Mouse (Mus musculus) stomach, embryonic 14.5 days (tissue): Measurements from ENCODE around the gene Arpc5. TPM values are rescaled to one million over a fixed set of nuclear protein-coding genes. Genes with fewer than 3 reads are reported as not detected.
A peak's percentile ranks its signal among the peaks of the same experiment; 100 is the strongest.
"Not testable (repeated sequence)": the region's sequence is repeated elsewhere in the genome, so short reads cannot be mapped to it uniquely, and the experiment has no call there.

Source experiments
- ATAC-seq: fragments of 200-750 bp; cut with Nextera tagmentation; 2 replicates; pipeline ENCODE4 v1.8.0; 2017; ENCODE audit warnings: low read depth, moderate TSS enrichment; ENCODE audit not compliant: insufficient number of reproducible peaks, insufficient read depth, low FRiP score
- H3K27ac ChIP-seq: fragments of 300-500 bp; sonication (generic); 2 replicates; pipeline ENCODE4 v1.5.1; 2014; ENCODE audit warnings: mild to moderate bottlenecking, low read length, moderate library complexity, mixed read lengths
- H3K27me3 ChIP-seq: fragments of 300-500 bp; sonication (generic); 2 replicates; pipeline ENCODE4 v1.6.1; 2014; ENCODE audit warnings: low read length, control low read depth, mixed read lengths; ENCODE audit not compliant: control insufficient read depth, insufficient read depth
- H3K36me3 ChIP-seq: fragments of 300-500 bp; sonication (generic); 2 replicates; pipeline ENCODE4 v1.6.1; 2014; ENCODE audit warnings: mild to moderate bottlenecking, control low read depth, low read length, moderate library complexity, mixed read lengths; ENCODE audit not compliant: control insufficient read depth, insufficient read depth
- H3K4me1 ChIP-seq: fragments of 300-500 bp; sonication (generic); 2 replicates; pipeline ENCODE4 v1.6.1; 2014; ENCODE audit warnings: low read length, control low read depth, mixed read lengths; ENCODE audit not compliant: control insufficient read depth, insufficient read depth
- H3K4me2 ChIP-seq: fragments of 300-500 bp; sonication (generic); replicated peaks from 2 replicates; pipeline ENCODE4 v1.6.1; 2014; ENCODE audit warnings: low read depth, low read length, control low read depth
- H3K4me3 ChIP-seq: fragments of 300-500 bp; sonication (generic); 2 replicates; pipeline ENCODE4 v1.5.1; 2014; ENCODE audit warnings: low read depth, low read length, control low read depth
- H3K9ac ChIP-seq: fragments of 300-500 bp; sonication (generic); replicated peaks from 2 replicates; pipeline ENCODE4 v1.6.1; 2014; ENCODE audit warnings: low read depth, mild to moderate bottlenecking, control low read depth, low read length, moderate library complexity, mixed read lengths
- H3K9me3 ChIP-seq: fragments of 300-500 bp; sonication (generic); 2 replicates; pipeline ENCODE4 v1.6.1; 2016; ENCODE audit warnings: low read depth, low read length, control low read depth; ENCODE audit not compliant: control insufficient read depth
- WGBS: fragments of 180-500 bp; shearing (Covaris S2); extraction: QIAGEN DNeasy Blood & Tissue Kit; methylation state at CpG from one replicate; pipeline ENCODE4 v1.1.7; 2014; 5-methylcytosine and 5-hydroxymethylcytosine counted together
- polyA plus RNA-seq: library from polyadenylated mRNA; unstranded; fragments of >200 nt; fragmentation: Nextera tagmentation; extraction: Ambion mirVana; gene quantifications from 2 replicates; pipeline ENCODE4 v1.2.1, GENCODE M21; 2014

Arpc5 gene
- polyA plus RNA-seq, 1 experiment from 2014 or later: 340 TPM

- 9% methylated on average over 5 of the region's 5 CpGs for WGBS
- peak; percentile 21; the same call in 1 of the 2 replicates for ATAC-seq
- Histone ChIP-seq H3K27me3 (no peaks in the 10 kb centered on the region), H3K4me2 (peak overlapping the region; percentile 47), H3K9ac (no peak overlapping the region), H3K4me3 (peak overlapping the region; percentile 93; the same call in 1 of the 2 replicates), H3K4me1 (no peaks in the 10 kb centered on the region), H3K36me3 (peaks cover 28% of the 10 kb centered on the region), H3K27ac (no peak overlapping the region), H3K9me3 (no peaks in the 10 kb centered on the region)
Observed at GRCm38 (mm10) chr1:152767749-152768488, 1.6 kb downstream of the Arpc5 start.

- Histone ChIP-seq H3K27ac (no peak overlapping the region), H3K27me3 (no peaks in the 10 kb centered on the region), H3K36me3 (peaks cover 45% of the 10 kb centered on the region), H3K4me3 (no peak overlapping the region), H3K4me2 (no peak overlapping the region), H3K4me1 (no peaks in the 10 kb centered on the region), H3K9ac (no peak overlapping the region), H3K9me3 (no peaks in the 10 kb centered on the region)
- ATAC-seq: no peak
- WGBS: 93% methylated on average over 9 of the region's 9 CpGs
Observed at GRCm38 (mm10) chr1:152771016-152771415, 4.7 kb downstream of the Arpc5 start.

- not testable (repeated sequence) for H3K9ac ChIP-seq, H3K4me2 ChIP-seq, H3K4me3 ChIP-seq, H3K9me3 ChIP-seq, H3K4me1 ChIP-seq, H3K27me3 ChIP-seq, H3K27ac ChIP-seq, ATAC-seq
- H3K36me3 ChIP-seq: peaks cover 49% of the 10 kb centered on the region
- WGBS: 89% methylated on average over 3 of the region's 3 CpGs
Observed at GRCm38 (mm10) chr1:152774601-152775000, 8.3 kb downstream of the Arpc5 start.

- no peak overlapping the region for H3K4me3 ChIP-seq
- no peaks in the 10 kb centered on the region for H3K27me3 ChIP-seq
- no peak overlapping the region for H3K9ac ChIP-seq
- H3K36me3 ChIP-seq: peaks cover 12% of the 10 kb centered on the region
- peak; percentile 76; the same call in 1 of the 2 replicates for ATAC-seq
- WGBS: 30% methylated on average over 10 of the region's 10 CpGs
- no peaks in the 10 kb centered on the region for H3K9me3 ChIP-seq
- H3K4me2 ChIP-seq: no peak overlapping the region
- H3K4me1 ChIP-seq: no peaks in the 10 kb centered on the region
- no peak overlapping the region for H3K27ac ChIP-seq
Observed at GRCm38 (mm10) chr1:152779071-152779737, 12.9 kb downstream of the Arpc5 start.

- Histone ChIP-seq H3K4me3 (no peak overlapping the region), H3K4me2 (no peak overlapping the region), H3K9me3 (no peaks in the 10 kb centered on the region), H3K9ac (no peak overlapping the region), H3K27ac (no peak overlapping the region), H3K4me1 (no peaks in the 10 kb centered on the region), H3K27me3 (no peaks in the 10 kb centered on the region), H3K36me3 (no peaks in the 10 kb centered on the region)
- WGBS: 94% methylated on average over 8 of the region's 8 CpGs
- ATAC-seq: no peak
Observed at GRCm38 (mm10) chr1:152784620-152785019, 18.3 kb downstream of the Arpc5 start.

GRCm38 (mm10) chr1:152785446-152785845, 19.1 kb downstream of the Arpc5 start:
- ATAC-seq, H3K4me2 ChIP-seq, H3K4me3 ChIP-seq, H3K27ac ChIP-seq, H3K9me3 ChIP-seq, H3K4me1 ChIP-seq, H3K9ac ChIP-seq, H3K27me3 ChIP-seq, H3K36me3 ChIP-seq: not testable (repeated sequence)
- WGBS: 76% methylated on average over 3 of the region's 3 CpGs

GRCm38 (mm10) chr1:152786953-152787352, 20.6 kb downstream of the Arpc5 start:
- Histone ChIP-seq H3K36me3 (no peaks in the 10 kb centered on the region), H3K9me3 (0 out of 2 replicates have a peak, but pooled peaks cover 3% of the 10 kb centered on the region), H3K4me1 (no peaks in the 10 kb centered on the region), H3K27me3 (no peaks in the 10 kb centered on the region), H3K4me2 (no peak overlapping the region), H3K4me3 (no peak overlapping the region), H3K9ac (no peak overlapping the region), H3K27ac (no peak overlapping the region)
- 83% methylated on average over 4 of the region's 4 CpGs for WGBS
- ATAC-seq: no peak

- no peaks in the 10 kb centered on the region for H3K4me1 ChIP-seq
- H3K27me3 ChIP-seq: no peaks in the 10 kb centered on the region
- no peaks in the 10 kb centered on the region for H3K36me3 ChIP-seq
- no peak overlapping the region for H3K9ac ChIP-seq
- no peak overlapping the region for H3K4me3 ChIP-seq
- no peak overlapping the region for H3K4me2 ChIP-seq
- H3K9me3 ChIP-seq: 0 out of 2 replicates have a peak, but pooled peaks cover 3% of the 10 kb centered on the region
- WGBS: 34% methylated on average over 4 of the region's 4 CpGs
- no peak overlapping the region for H3K27ac ChIP-seq
- no peak for ATAC-seq
Observed at GRCm38 (mm10) chr1:152788121-152788660, 21.8 kb downstream of the Arpc5 start.
